Mouse (Mus musculus) kidney, postnatal 0 days (tissue): ENCODE results near the gene Dut. TPM values are rescaled to one million over a fixed set of nuclear protein-coding genes. Genes with fewer than 3 reads are reported as not detected.

Experiments
- ATAC-seq: fragments of 200-750 bp; cut with Nextera tagmentation; replicated peaks from 2 replicates; pipeline ENCODE4 v1.8.0; 2017; ENCODE audit warnings: low read depth, moderate number of reproducible peaks, moderate TSS enrichment, moderate library complexity; ENCODE audit not compliant: low FRiP score
- DNase-seq: peaks from one replicate; pipeline ENCODE4 v3.0.0-alpha.2; 2016; ENCODE audit warnings: low spot score
- H3K27ac ChIP-seq: fragments of 300-500 bp; sonication (generic); 2 replicates; pipeline ENCODE4 v1.5.1; 2014; ENCODE audit warnings: mild to moderate bottlenecking
- H3K27me3 ChIP-seq: fragments of 300-500 bp; sonication (generic); 2 replicates; pipeline ENCODE4 v1.6.1; 2014; ENCODE audit warnings: low read length, mixed read lengths; ENCODE audit not compliant: insufficient read depth
- H3K36me3 ChIP-seq: fragments of 300-500 bp; sonication (generic); 2 replicates; pipeline ENCODE4 v1.6.1; 2014; ENCODE audit warnings: low read length, mixed read lengths; ENCODE audit not compliant: insufficient read depth
- H3K4me1 ChIP-seq: fragments of 300-500 bp; sonication (generic); replicated peaks from 2 replicates; pipeline ENCODE4 v1.6.1; 2014; ENCODE audit warnings: antibody characterized with exemption, low read length, mixed read lengths; ENCODE audit not compliant: insufficient read depth
- H3K4me2 ChIP-seq: fragments of 300-500 bp; sonication (generic); 2 replicates; pipeline ENCODE4 v1.6.1; 2014; ENCODE audit warnings: mild to moderate bottlenecking, low read length, moderate library complexity, mixed read lengths
- H3K4me3 ChIP-seq: fragments of 300-500 bp; sonication (generic); replicated peaks from 2 replicates; pipeline ENCODE4 v1.5.1; 2014; ENCODE audit warnings: low read depth, low read length
- H3K9ac ChIP-seq: fragments of 300-500 bp; sonication (generic); 2 replicates; pipeline ENCODE4 v1.6.1; 2014; ENCODE audit warnings: low read depth, low read length
- H3K9me3 ChIP-seq: fragments of 300-500 bp; sonication (generic); replicated peaks from 2 replicates; pipeline ENCODE4 v1.6.1; 2016; ENCODE audit warnings: low read length, inconsistent platforms, mixed read lengths
- CTCF ChIP-seq: IDR thresholded peaks from 2 replicates; pipeline ENCODE4 v1.5.1; 2016; ENCODE audit warnings: antibody characterized with exemption, low read depth, mild to moderate bottlenecking, moderate library complexity
- WGBS: fragments of 180-500 bp; shearing (Covaris S2); extraction: QIAGEN DNeasy Blood & Tissue Kit; methylation state at CpG from one replicate; pipeline ENCODE4 v1.1.7; 2014; 5-methylcytosine and 5-hydroxymethylcytosine counted together
- polyA plus RNA-seq: library from polyadenylated mRNA; unstranded; fragments of >200 nt; fragmentation: Nextera tagmentation; extraction: Ambion mirVana; gene quantifications from 2 replicates; pipeline ENCODE4 v1.2.1, GENCODE M21; 2015

The Dut gene
- polyA plus RNA-seq, 1 experiment from 2014 or later: 133 TPM

- ATAC-seq (no peak), DNase-seq (no peak)
- Histone ChIP-seq H3K4me1 (no peaks in the 10 kb centered on the region), H3K27me3 (no peaks in the 10 kb centered on the region), H3K27ac (no peak overlapping the region), H3K4me2 (no peak overlapping the region), H3K9ac (no peak overlapping the region), H3K36me3 (no peaks in the 10 kb centered on the region), H3K9me3 (no peaks in the 10 kb centered on the region), H3K4me3 (no peak overlapping the region)
- 79% methylated on average over 3 of the region's 3 CpGs for WGBS
- no peak for TF ChIP-seq CTCF
Measured at GRCm38 (mm10) chr2:125219268-125219667, 27.7 kb upstream of the Dut start.

- Histone ChIP-seq H3K9ac (no peak overlapping the region), H3K27ac (no peak overlapping the region), H3K9me3 (no peaks in the 10 kb centered on the region), H3K27me3 (no peaks in the 10 kb centered on the region), H3K4me3 (no peak overlapping the region), H3K36me3 (no peaks in the 10 kb centered on the region), H3K4me2 (no peak overlapping the region), H3K4me1 (no peaks in the 10 kb centered on the region)
- DNase-seq: no peak
- ATAC-seq: no peak
- 95% methylated on average over 1 of the region's 1 CpGs for WGBS
- TF ChIP-seq CTCF: no peak
Measured at GRCm38 (mm10) chr2:125221673-125222072, 25.3 kb upstream of the Dut start.

- no peak for TF ChIP-seq CTCF
- no peak overlapping the region for H3K4me3 ChIP-seq
- no peak overlapping the region for H3K9ac ChIP-seq
- WGBS: 78% methylated on average over 11 of the region's 11 CpGs
- ATAC-seq: no peak
- no peaks in the 10 kb centered on the region for H3K27me3 ChIP-seq
- DNase-seq: no peak
- H3K36me3 ChIP-seq: no peaks in the 10 kb centered on the region
- H3K4me2 ChIP-seq: no peak overlapping the region
- H3K4me1 ChIP-seq: 0 out of 2 replicates have a peak, but pooled peaks cover 3% of the 10 kb centered on the region
- no peaks in the 10 kb centered on the region for H3K9me3 ChIP-seq
- no peak overlapping the region for H3K27ac ChIP-seq
Measured at GRCm38 (mm10) chr2:125228472-125229409, 18.2 kb upstream of the Dut start.

- 88% methylated on average over 4 of the region's 4 CpGs for WGBS
- no peak for TF ChIP-seq CTCF
- no peak for DNase-seq
Measured at GRCm38 (mm10) chr2:125232183-125232582, 14.8 kb upstream of the Dut start.

GRCm38 (mm10) chr2:125233537-125233936 is 13.5 kb upstream of the Dut start:
- TF ChIP-seq CTCF: no peak
- ATAC-seq: no peak

More at GRCm38 (mm10) chr2:125232183-125232582, 14.8 kb upstream of the Dut start:
- Histone ChIP-seq H3K9me3 (no peaks in the 10 kb centered on the region), H3K36me3 (no peaks in the 10 kb centered on the region), H3K4me1 (0 out of 2 replicates have a peak, but pooled peaks cover 4% of the 10 kb centered on the region), H3K4me2 (no peak overlapping the region), H3K9ac (no peak overlapping the region), H3K4me3 (no peak overlapping the region), H3K27me3 (no peaks in the 10 kb centered on the region), H3K27ac (no peak overlapping the region)
- ATAC-seq: no peak

GRCm38 (mm10) chr2:125234049-125234448 is 12.9 kb upstream of the Dut start:
- no peaks in the 10 kb centered on the region for H3K36me3 ChIP-seq
- DNase-seq (no peak), ATAC-seq (no peak)
- no peaks in the 10 kb centered on the region for H3K9me3 ChIP-seq
- H3K27me3 ChIP-seq: no peaks in the 10 kb centered on the region
- 0 out of 2 replicates have a peak, but pooled peaks cover 4% of the 10 kb centered on the region for H3K4me1 ChIP-seq
- TF ChIP-seq CTCF: no peak
- H3K9ac ChIP-seq: no peak overlapping the region
- H3K4me2 ChIP-seq: no peak overlapping the region
- no peak overlapping the region for H3K4me3 ChIP-seq
- H3K27ac ChIP-seq: no peak overlapping the region
- WGBS: 79% methylated on average over 2 of the region's 2 CpGs

More at GRCm38 (mm10) chr2:125233537-125233936, 13.5 kb upstream of the Dut start:
- Histone ChIP-seq H3K4me2 (no peak overlapping the region), H3K27me3 (no peaks in the 10 kb centered on the region), H3K4me1 (0 out of 2 replicates have a peak, but pooled peaks cover 4% of the 10 kb centered on the region), H3K4me3 (no peak overlapping the region), H3K9me3 (no peaks in the 10 kb centered on the region), H3K36me3 (no peaks in the 10 kb centered on the region), H3K27ac (no peak overlapping the region), H3K9ac (no peak overlapping the region)
- WGBS: 45% methylated on average over 2 of the region's 2 CpGs
- DNase-seq: peak; percentile 22
